Mouse (Mus musculus) CH12.LX (cell line): ENCODE measurements at regions not wholly inside any gene's neighbourhood (a gene's known extent, or its start where the extent isn't known, plus 50 kb on each side); places are given as distances from the start of the nearest gene placed in this dataset.
A peak's percentile ranks its signal among the peaks of the same experiment; 100 is the strongest.

Experiments
- DNase-seq: peaks from one replicate; pipeline ENCODE4 v3.0.0-alpha.2; 2013; ENCODE audit errors: extremely low read depth
- H3K27ac ChIP-seq: 2 replicates; pipeline ENCODE4 v1.5.1; 2012; ENCODE audit warnings: low read depth, mild to moderate bottlenecking, control low read depth, moderate library complexity; ENCODE audit not compliant: insufficient read depth
- H3K27me3 ChIP-seq: replicated peaks from 2 replicates; pipeline ENCODE3; 2012; ENCODE audit warnings: inconsistent platforms
- H3K36me3 ChIP-seq, 2 experiments: replicated peaks in 1 of 2; 2 replicates each; pipeline versions ENCODE3 to v1.6.1; 2012; ENCODE audit warnings: inconsistent platforms in 1 of 2, low read length in 1 of 2, mild to moderate bottlenecking in 1 of 2, mixed read lengths in 1 of 2, moderate library complexity in 1 of 2; ENCODE audit not compliant: control insufficient read depth in 1 of 2, insufficient read depth in 1 of 2
- H3K4me1 ChIP-seq, 2 experiments: 2 replicates each; pipeline ENCODE4 v1.6.1; 2012; ENCODE audit warnings: inconsistent platforms in 1 of 2, moderate library complexity in 1 of 2; ENCODE audit not compliant: insufficient read depth in 2 of 2, control insufficient read depth in 1 of 2
- H3K4me2 ChIP-seq: 2 replicates; pipeline ENCODE4 v1.6.1; 2012; ENCODE audit warnings: low read depth, mild to moderate bottlenecking, control low read depth; ENCODE audit not compliant: poor library complexity, insufficient read depth, severe bottlenecking
- H3K4me3 ChIP-seq, 3 experiments: fragments of 150-350 bp in 1 of 3; sonication (generic) in 1 of 3; replicated peaks in 1 of 3; 2 replicates each; pipeline versions ENCODE3 to v1.5.1; 2011 to 2012; ENCODE audit warnings: low read depth in 2 of 3, low read length in 2 of 3, mild to moderate bottlenecking in 2 of 3, moderate library complexity in 2 of 3, control low read depth in 1 of 3, improper control_type of control experiment in 1 of 3, inconsistent platforms in 1 of 3, mixed read lengths in 1 of 3; ENCODE audit not compliant: poor library complexity in 1 of 3
- H3K79me2 ChIP-seq: replicated peaks from 2 replicates; pipeline ENCODE4 v1.6.1; 2012; ENCODE audit warnings: mild to moderate bottlenecking, moderate library complexity; ENCODE audit not compliant: control insufficient read depth, poor library complexity, insufficient read depth, severe bottlenecking; ENCODE audit errors: extremely low read depth
- H3K9ac ChIP-seq: 2 replicates; pipeline ENCODE4 v1.6.1; 2012; ENCODE audit warnings: low read depth, mild to moderate bottlenecking, control low read depth, moderate library complexity; ENCODE audit not compliant: insufficient read depth
- H3K9me3 ChIP-seq: replicated peaks from 2 replicates; pipeline ENCODE3; 2012; ENCODE audit warnings: low read length, inconsistent platforms, mixed read lengths
- BHLHE40 ChIP-seq: IDR thresholded peaks from 2 replicates; pipeline ENCODE4 v1.6.1; 2011; ENCODE audit warnings: mild to moderate bottlenecking, low read depth, low read length, improper control_type of control experiment
- CHD2 ChIP-seq: IDR thresholded peaks from 2 replicates; pipeline ENCODE4 v1.6.1; 2011; ENCODE audit warnings: low read length, improper control_type of control experiment
- EP300 ChIP-seq: IDR thresholded peaks from 2 replicates; pipeline ENCODE4 v1.6.1; 2011; ENCODE audit warnings: low read length, improper control_type of control experiment
- HCFC1 ChIP-seq: IDR thresholded peaks from 2 replicates; pipeline ENCODE4 v1.6.1; 2012; ENCODE audit warnings: low read depth, mild to moderate bottlenecking, inconsistent platforms, low read length, improper control_type of control experiment
- IRF4 ChIP-seq: IDR thresholded peaks from 2 replicates; pipeline ENCODE4 v1.6.1; 2014; ENCODE audit warnings: low read depth, mild to moderate bottlenecking, inconsistent platforms, low read length, improper control_type of control experiment
- JUND ChIP-seq: conservative IDR thresholded peaks from 2 replicates; pipeline ENCODE4 v1.6.1; 2011; ENCODE audit warnings: low read depth, low read length, improper control_type of control experiment
- KAT2A ChIP-seq: IDR thresholded peaks from 2 replicates; pipeline ENCODE4 v1.6.1; 2012; ENCODE audit warnings: low read length, improper control_type of control experiment, inconsistent platforms; ENCODE audit not compliant: insufficient replicate concordance
- MEF2A ChIP-seq: IDR thresholded peaks from 2 replicates; pipeline ENCODE4 v1.6.1; 2014; ENCODE audit warnings: low read depth, mild to moderate bottlenecking, inconsistent platforms, low read length, improper control_type of control experiment, borderline replicate concordance
- MXI1 ChIP-seq: IDR thresholded peaks from 2 replicates; pipeline ENCODE4 v1.6.1; 2011; ENCODE audit warnings: mild to moderate bottlenecking, low read depth, low read length, improper control_type of control experiment
- MYC ChIP-seq: IDR thresholded peaks from 2 replicates; pipeline ENCODE4 v1.6.1; 2011; ENCODE audit warnings: low read depth, mild to moderate bottlenecking, improper control_type of control experiment, low read length
- PAX5 ChIP-seq: IDR thresholded peaks from 2 replicates; pipeline ENCODE4 v1.6.1; 2012; ENCODE audit warnings: low read length, inconsistent platforms, mixed read lengths
- POLR2A ChIP-seq: IDR thresholded peaks from 2 replicates; pipeline ENCODE4 v1.6.1; 2011; ENCODE audit warnings: low read depth, mild to moderate bottlenecking, improper control_type of control experiment, low read length
- RAD21 ChIP-seq: IDR thresholded peaks from 2 replicates; pipeline ENCODE4 v1.6.1; 2011; ENCODE audit warnings: low read depth, mild to moderate bottlenecking, low read length, improper control_type of control experiment, moderate library complexity
- RCOR1 ChIP-seq: conservative IDR thresholded peaks from 2 replicates; pipeline ENCODE4 v1.6.1; 2012; ENCODE audit warnings: low read depth, mild to moderate bottlenecking, inconsistent platforms, low read length, improper control_type of control experiment
- SIN3A ChIP-seq: IDR thresholded peaks from 2 replicates; pipeline ENCODE4 v1.6.1; 2012; ENCODE audit warnings: low read length, improper control_type of control experiment, inconsistent platforms
- TBP ChIP-seq: conservative IDR thresholded peaks from 2 replicates; pipeline ENCODE4 v1.6.1; 2011; ENCODE audit warnings: low read depth, low read length, improper control_type of control experiment
- UBTF ChIP-seq: IDR thresholded peaks from 2 replicates; pipeline ENCODE4 v1.6.1; 2012; ENCODE audit warnings: low read depth, mild to moderate bottlenecking, inconsistent platforms, low read length, improper control_type of control experiment, moderate library complexity
- USF1 ChIP-seq: IDR thresholded peaks from 2 replicates; pipeline ENCODE4 v1.6.1; 2014; ENCODE audit warnings: low read depth, mild to moderate bottlenecking, inconsistent platforms, low read length, improper control_type of control experiment
- USF2 ChIP-seq: conservative IDR thresholded peaks from 2 replicates; pipeline ENCODE4 v1.6.1; 2011; ENCODE audit warnings: low read depth, low read length, improper control_type of control experiment
- ZKSCAN1 ChIP-seq: IDR thresholded peaks from 2 replicates; pipeline ENCODE4 v1.6.1; 2012; ENCODE audit warnings: low read depth, inconsistent platforms, low read length, improper control_type of control experiment, borderline replicate concordance
- ZNF384 ChIP-seq: IDR thresholded peaks from 2 replicates; pipeline ENCODE4 v1.6.1; 2012; ENCODE audit warnings: low read depth, low read length, improper control_type of control experiment, inconsistent platforms
- dilution Hi-C: fragments of 300-500 bp; cut with MboI; formaldehyde crosslinking; loops from 2 replicates; pipeline ENCODE4 v1.14.3; 2020; ENCODE audit warnings: low sequenced_read_pairs; ENCODE audit not compliant: extremely low pct_unique_long_range_greater_than_20kb, extremely low pct_ligation_motif_present
- in situ Hi-C: fragments of 300-500 bp; cut with MboI; formaldehyde crosslinking; loops from 3 replicates; pipeline ENCODE4 v1.14.3; 2019; ENCODE audit warnings: low sequenced_read_pairs, low pct_ligation_motif_present, low pct_unique_long_range_greater_than_20kb, mixed read lengths

DNA sequence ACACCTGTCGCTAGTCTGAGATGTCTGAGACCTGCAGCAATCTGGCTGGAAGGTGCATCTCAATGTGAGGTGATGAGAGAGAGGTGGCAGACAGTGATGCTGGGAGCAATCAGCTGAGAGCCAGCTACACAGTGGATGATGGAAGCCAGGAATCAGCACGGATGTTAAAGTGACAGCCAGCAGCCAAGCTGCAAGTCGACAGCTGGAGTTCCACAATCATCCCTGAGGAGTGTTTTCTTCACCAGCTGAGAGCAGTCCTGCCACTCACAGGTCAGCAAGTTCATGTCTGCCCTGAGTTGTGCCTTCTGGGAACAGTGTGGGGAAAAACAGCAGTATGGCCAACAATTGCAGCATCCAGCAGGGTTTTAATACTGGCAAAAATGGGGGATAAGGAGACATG lies 422.3 kb downstream of the Glrx3 start:
- no peak overlapping the region for H3K27ac ChIP-seq
- no peak overlapping the region for H3K4me3 ChIP-seq
- H3K36me3 ChIP-seq: no peaks in the 10 kb centered on the region
- DNase-seq: no peak
- no peak overlapping the region for H3K9ac ChIP-seq
- no peaks in the 10 kb centered on the region for H3K9me3 ChIP-seq
- no peak for TF ChIP-seq MYC
- TF ChIP-seq MXI1: no peak
- TF ChIP-seq BHLHE40: no peak
- no peak for TF ChIP-seq UBTF
- TF ChIP-seq JUND: no peak
- TF ChIP-seq MEF2A: no peak
- no peak for TF ChIP-seq POLR2A
- no peak for TF ChIP-seq EP300
- no peak for TF ChIP-seq TBP
- TF ChIP-seq RAD21: no peak
- no peak for TF ChIP-seq HCFC1
- TF ChIP-seq CHD2: no peak
- no peak for TF ChIP-seq SIN3A
- TF ChIP-seq USF1: no peak
- no peak for TF ChIP-seq KAT2A
- no peak for TF ChIP-seq RCOR1
- TF ChIP-seq PAX5: no peak
- no peak for TF ChIP-seq ZKSCAN1
- TF ChIP-seq USF2: no peak
- TF ChIP-seq ZNF384: no peak
- TF ChIP-seq, all 38 proteins: peak for 0
- no peak overlapping the region for H3K4me2 ChIP-seq
- peaks cover 84% of the 10 kb centered on the region for H3K27me3 ChIP-seq
- no peaks in the 10 kb centered on the region for H3K79me2 ChIP-seq
- in situ Hi-C loops (no loop called here), dilution Hi-C loops (no loop called here)
- H3K4me1 ChIP-seq: peaks cover 0 to 3% of the 10 kb centered on the region in 2 experiments; a peak in 2 of 4 replicates

GRCm38 (mm10) chr7:137860520-137860919 lies 423.1 kb downstream of the Glrx3 start:
- peak; percentile 59 for TF ChIP-seq BHLHE40
- no peak for TF ChIP-seq IRF4
- TF ChIP-seq RCOR1: no peak
- TF ChIP-seq, all 38 proteins: peak for 1
- no peak overlapping the region for H3K9ac ChIP-seq
- peaks cover 87% of the 10 kb centered on the region for H3K27me3 ChIP-seq
- H3K9me3 ChIP-seq: no peaks in the 10 kb centered on the region
- in situ Hi-C loops: no loop called here
- no peak overlapping the region for H3K4me3 ChIP-seq
- DNase-seq: no peak
- no peak overlapping the region for H3K27ac ChIP-seq
- no peaks in the 10 kb centered on the region for H3K36me3 ChIP-seq
- dilution Hi-C loops: no loop called here
- 0 out of 2 replicates have a peak overlapping the region, but pooled peaks have one; percentile 4 for H3K4me2 ChIP-seq
- H3K79me2 ChIP-seq: no peaks in the 10 kb centered on the region
- H3K4me1 ChIP-seq: peaks cover 0 to 3% of the 10 kb centered on the region in 2 experiments; a peak in 2 of 4 replicates
